Mouse (Mus musculus) layer of hippocampus, adult 11-12 months (tissue): ENCODE results near the gene Gm14214.

Source experiments
- DNase-seq: peaks from one replicate; pipeline ENCODE4 v3.0.0; 2022; ENCODE audit warnings: low spot score

Gene Gm14214

DNA sequence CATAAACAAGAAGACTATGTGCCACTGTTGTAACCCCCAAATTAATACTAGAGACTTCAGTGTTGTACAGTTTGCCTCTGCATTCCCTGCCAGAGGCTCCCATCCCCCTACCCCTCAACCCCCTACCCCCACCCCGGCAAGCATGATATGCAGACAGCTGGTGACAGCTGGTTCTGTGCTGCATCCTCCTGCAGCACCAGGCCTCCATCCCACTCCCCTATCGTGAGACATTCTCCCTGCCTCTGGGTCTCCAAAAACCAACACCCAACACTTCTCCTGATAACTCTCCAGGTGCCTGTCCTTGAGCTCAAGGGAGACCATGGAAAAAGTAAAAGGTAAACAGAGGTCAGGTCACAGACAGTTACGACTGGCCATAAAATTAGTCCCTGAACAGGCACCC is 40.1 kb downstream of the Gm14214 start:
- DNase-seq = no peak

- DNase-seq = no peak
Observed at GRCm38 (mm10) chr2:154723473-154723872, 46.4 kb downstream of the Gm14214 start.

GRCm38 (mm10) chr2:154720315-154720714 is 49.5 kb downstream of the Gm14214 start:
- no peak for DNase-seq
